Mouse (Mus musculus) embryonic facial prominence, embryonic 15.5 days (tissue): Measurements from ENCODE around the gene Hpn. TPM values are rescaled to one million over a fixed set of nuclear protein-coding genes. Genes with fewer than 3 reads are reported as not detected.

Experiments used
- ATAC-seq: fragments of 200-750 bp; cut with Nextera tagmentation; 2 replicates; pipeline ENCODE4 v1.8.0; 2017; ENCODE audit warnings: low read depth, moderate TSS enrichment; ENCODE audit not compliant: insufficient number of reproducible peaks, low FRiP score, low TSS enrichment
- H3K27ac ChIP-seq: fragments of 300-500 bp; sonication (generic); replicated peaks from 2 replicates; pipeline ENCODE4 v1.5.1; 2015; ENCODE audit warnings: mild to moderate bottlenecking, inconsistent platforms
- H3K27me3 ChIP-seq: fragments of 300-500 bp; sonication (generic); 2 replicates; pipeline ENCODE4 v1.6.1; 2015; ENCODE audit warnings: inconsistent platforms
- H3K36me3 ChIP-seq: fragments of 300-500 bp; sonication (generic); 2 replicates; pipeline ENCODE4 v1.6.1; 2015; ENCODE audit warnings: mild to moderate bottlenecking, inconsistent platforms
- H3K4me1 ChIP-seq: fragments of 300-500 bp; sonication (generic); 2 replicates; pipeline ENCODE4 v1.6.1; 2015; ENCODE audit warnings: inconsistent platforms
- H3K4me2 ChIP-seq: fragments of 300-500 bp; sonication (generic); replicated peaks from 2 replicates; pipeline ENCODE4 v1.6.1; 2015; ENCODE audit warnings: mild to moderate bottlenecking, inconsistent platforms
- H3K4me3 ChIP-seq: fragments of 300-500 bp; sonication (generic); replicated peaks from 2 replicates; pipeline ENCODE4 v1.5.1; 2015; ENCODE audit warnings: mild to moderate bottlenecking, inconsistent platforms
- H3K9ac ChIP-seq: fragments of 300-500 bp; sonication (generic); 2 replicates; pipeline ENCODE4 v1.6.1; 2015; ENCODE audit warnings: inconsistent platforms
- H3K9me3 ChIP-seq: fragments of 300-500 bp; sonication (generic); replicated peaks from 2 replicates; pipeline ENCODE4 v1.6.1; 2016; ENCODE audit warnings: inconsistent platforms
- WGBS: fragments of 180-500 bp; shearing (Covaris S2); methylation state at CpG from one replicate; pipeline ENCODE4 v1.1.7; 2015; 5-methylcytosine and 5-hydroxymethylcytosine counted together
- polyA plus RNA-seq: library from polyadenylated mRNA; unstranded; fragments of >200 nt; fragmentation: Nextera tagmentation; extraction: Ambion mirVana; gene quantifications from 2 replicates; pipeline ENCODE4 v1.2.1, GENCODE M21; 2015

The Hpn gene
- polyA plus RNA-seq, 1 experiment from 2014 or later, result 5.4 TPM

DNA sequence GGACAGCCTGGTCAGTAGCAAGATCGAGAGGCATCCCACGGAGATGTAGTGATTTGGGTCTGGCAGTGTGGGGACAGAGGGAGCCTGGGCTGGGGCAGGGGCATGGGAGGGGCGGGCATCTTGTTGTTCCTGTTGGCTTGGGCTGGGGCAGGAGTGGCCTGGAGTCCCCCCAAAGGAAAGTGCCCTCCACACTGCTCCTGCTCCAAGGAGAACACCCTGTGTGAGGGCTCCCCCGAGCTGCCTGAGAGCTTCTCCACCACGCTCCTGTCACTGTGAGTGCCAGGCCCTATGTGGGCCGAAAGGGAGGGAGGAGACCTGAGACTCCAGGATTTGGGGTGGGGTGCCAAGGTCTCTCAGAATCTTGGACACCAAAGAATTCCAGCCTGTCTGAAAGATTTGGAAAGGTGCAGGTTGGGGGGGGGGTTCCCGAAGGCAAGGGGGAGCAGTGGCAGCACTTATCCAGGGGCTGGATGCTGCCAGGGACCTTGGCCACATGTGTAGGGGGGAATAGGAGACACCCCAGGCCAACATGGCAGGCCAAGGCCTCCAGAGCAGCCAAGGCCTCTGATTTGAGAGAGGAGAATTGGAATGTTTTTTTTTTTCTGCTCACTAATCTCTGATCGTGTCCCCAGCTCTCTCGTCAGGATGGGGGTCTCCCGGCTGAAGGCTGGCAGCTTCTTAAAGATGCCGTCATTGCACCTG lies 55.0 kb downstream of the Hpn start:
- no peak for ATAC-seq
- no peaks in the 10 kb centered on the region for H3K27me3 ChIP-seq
- peaks cover 12% of the 10 kb centered on the region for H3K4me1 ChIP-seq
- H3K9me3 ChIP-seq, result no peaks in the 10 kb centered on the region
- no peak overlapping the region for H3K4me3 ChIP-seq
- 58% methylated on average over 11 of the region's 11 CpGs for WGBS
- no peak overlapping the region for H3K27ac ChIP-seq
- H3K4me2 ChIP-seq, result no peak overlapping the region
- H3K36me3 ChIP-seq, result no peaks in the 10 kb centered on the region
- no peak overlapping the region for H3K9ac ChIP-seq

DNA sequence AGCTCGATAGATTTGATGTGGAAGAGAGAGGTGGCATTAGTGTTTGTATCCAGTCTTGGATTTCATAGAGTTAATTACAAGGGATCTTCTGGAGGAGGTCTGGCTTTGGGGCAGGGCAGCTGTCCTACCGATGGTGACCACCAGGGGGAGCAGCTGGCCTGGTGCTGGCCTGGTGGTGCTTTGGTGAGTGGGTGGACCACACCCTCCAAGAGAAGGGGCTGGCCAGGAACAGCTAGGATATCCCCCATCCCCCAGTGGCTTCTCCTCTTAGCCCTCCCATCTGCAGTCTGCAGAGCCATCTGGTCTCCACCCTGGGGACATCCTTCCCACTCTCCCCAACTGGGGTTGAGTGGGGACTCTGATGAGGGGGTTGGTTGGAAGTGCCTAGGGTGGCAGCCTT lies 56.0 kb downstream of the Hpn start, which contains the start of gene Lgi4:
Gene Lgi4, plus strand, starts transcription at position 235 of the 400 bp plus-strand sequence.
- Histone ChIP-seq H3K4me1 (peaks cover 20% of the 10 kb centered on the region), H3K9me3 (no peaks in the 10 kb centered on the region), H3K4me2 (no peak within 1 kb of the TSS), H3K27me3 (peaks cover under 1% of the 10 kb centered on the region; the same call in 1 of the 2 replicates), H3K9ac (no peak within 1 kb of the TSS), H3K4me3 (no peak within 1 kb of the TSS), H3K27ac (no peak within 1 kb of the TSS), H3K36me3 (no peaks in the 10 kb centered on the region)
- 2% methylated on average over 2 of the region's 2 CpGs for WGBS
- peak; percentile 59; the same call in 1 of the 2 replicates for ATAC-seq

DNA sequence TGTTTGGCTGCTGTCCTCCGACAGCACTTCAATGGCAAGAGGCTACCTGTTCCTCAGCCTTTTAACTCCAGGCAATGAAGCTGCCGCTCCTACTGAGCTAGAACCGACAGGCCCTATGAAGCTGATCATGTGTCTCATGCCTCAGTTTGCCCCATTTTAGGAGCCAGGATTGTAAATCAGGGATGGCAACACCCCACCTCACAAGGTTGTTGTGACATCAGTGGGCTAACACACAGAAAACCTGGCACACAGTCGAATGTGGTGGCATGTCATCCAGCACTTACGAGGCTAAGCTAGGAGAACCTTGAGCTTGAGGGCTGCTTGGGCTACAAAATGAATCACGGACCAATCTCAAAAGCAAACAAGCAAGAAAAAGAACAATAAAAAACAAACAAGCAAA lies 56.9 kb downstream of the Hpn start:
- Histone ChIP-seq H3K27ac (no peak overlapping the region), H3K36me3 (no peaks in the 10 kb centered on the region), H3K4me2 (no peak overlapping the region), H3K27me3 (peaks cover 9% of the 10 kb centered on the region; the same call in 1 of the 2 replicates), H3K4me3 (no peak overlapping the region), H3K4me1 (peaks cover 23% of the 10 kb centered on the region), H3K9ac (no peak overlapping the region), H3K9me3 (no peaks in the 10 kb centered on the region)
- WGBS, result 79% methylated on average over 6 of the region's 6 CpGs
- ATAC-seq, result no peak

DNA sequence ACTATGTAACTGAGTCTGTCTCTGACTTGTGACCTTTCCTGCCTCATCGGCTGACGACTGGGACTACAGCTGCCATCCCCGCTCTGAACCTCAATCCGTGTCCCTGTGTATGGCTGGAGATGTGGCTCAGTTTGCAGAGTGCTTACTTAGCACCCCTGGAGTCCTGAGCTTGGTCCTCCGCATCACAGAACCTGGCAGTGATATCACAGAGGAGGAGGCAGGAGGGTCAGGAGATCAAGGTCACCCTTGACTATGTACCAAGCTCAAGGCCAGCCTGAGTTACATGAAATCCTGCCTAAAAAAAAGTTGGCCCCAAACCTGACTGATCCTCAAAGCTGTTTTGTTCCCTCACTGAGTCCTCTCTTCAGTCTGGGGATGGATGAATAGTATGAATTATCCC lies 57.4 kb downstream of the Hpn start:
- no peaks in the 10 kb centered on the region for H3K9me3 ChIP-seq
- no peak for ATAC-seq

DNA sequence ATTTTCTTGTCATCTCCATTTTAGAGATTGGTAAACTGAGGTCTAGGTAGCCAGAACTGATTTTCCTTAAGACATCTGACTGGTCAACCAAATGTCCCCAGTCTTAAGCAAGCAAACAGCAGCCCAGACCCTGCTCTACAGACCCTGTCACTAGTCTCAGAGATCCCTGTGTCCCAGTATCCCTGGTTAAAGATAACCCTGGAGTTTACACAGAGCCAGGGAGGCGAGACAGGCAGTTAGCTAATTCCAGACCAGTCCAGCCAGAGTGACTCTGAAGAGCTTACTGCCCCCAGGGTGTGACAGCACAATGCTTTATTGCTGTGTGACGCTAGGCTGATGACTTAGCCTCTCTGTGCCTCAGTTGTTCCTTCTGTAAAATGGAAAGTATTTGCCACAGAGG lies 58.0 kb downstream of the Hpn start, which contains the start of gene Fxyd1:
Gene Fxyd1, minus strand, starts transcription at position 129 of the 400 bp plus-strand sequence.
- Histone ChIP-seq H3K27ac (peak within 1 kb of the TSS; percentile 58), H3K4me3 (no peak within 1 kb of the TSS), H3K27me3 (peaks cover 21% of the 10 kb centered on the region), H3K9ac (no peak within 1 kb of the TSS), H3K36me3 (no peaks in the 10 kb centered on the region), H3K4me1 (peaks cover 35% of the 10 kb centered on the region), H3K9me3 (no peaks in the 10 kb centered on the region), H3K4me2 (no peak within 1 kb of the TSS)
- WGBS, result 79% methylated on average over 2 of the region's 2 CpGs
- ATAC-seq, result no peak

More for the DNA sequence above, 57.4 kb downstream of the Hpn start:
- Histone ChIP-seq H3K9ac (no peak overlapping the region), H3K4me1 (peaks cover 28% of the 10 kb centered on the region), H3K27ac (no peak overlapping the region), H3K4me3 (no peak overlapping the region), H3K36me3 (no peaks in the 10 kb centered on the region), H3K4me2 (no peak overlapping the region), H3K27me3 (peaks cover 14% of the 10 kb centered on the region)
- 67% methylated on average over 5 of the region's 5 CpGs for WGBS

DNA sequence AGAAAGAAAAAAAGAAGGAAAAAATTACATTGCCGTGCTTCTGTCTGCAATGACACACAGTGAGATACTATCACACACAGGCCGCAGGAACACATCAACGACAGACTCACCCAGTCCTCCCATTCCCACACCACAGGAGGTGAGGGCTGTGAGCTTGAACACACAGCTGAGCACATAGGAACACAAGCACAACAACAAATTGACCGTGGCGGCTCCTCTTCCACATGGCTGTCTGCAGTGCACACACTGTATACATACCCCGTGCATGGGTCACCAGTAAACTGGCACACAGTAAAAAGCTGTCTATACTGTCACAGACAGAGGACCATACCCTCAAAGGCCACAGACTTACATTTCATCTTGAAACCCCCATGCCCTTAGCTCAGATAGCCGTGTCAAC lies 58.6 kb downstream of the Hpn start:
- ATAC-seq, result no peak
- H3K9ac ChIP-seq, result no peak overlapping the region
- no peak overlapping the region for H3K4me2 ChIP-seq
- H3K36me3 ChIP-seq, result no peaks in the 10 kb centered on the region
- H3K4me3 ChIP-seq, result no peak overlapping the region
- 73% methylated on average over 7 of the region's 7 CpGs for WGBS
- peaks cover 27% of the 10 kb centered on the region for H3K27me3 ChIP-seq
- H3K4me1 ChIP-seq, result peaks cover 41% of the 10 kb centered on the region
- no peak overlapping the region for H3K27ac ChIP-seq
- H3K9me3 ChIP-seq, result no peaks in the 10 kb centered on the region

DNA sequence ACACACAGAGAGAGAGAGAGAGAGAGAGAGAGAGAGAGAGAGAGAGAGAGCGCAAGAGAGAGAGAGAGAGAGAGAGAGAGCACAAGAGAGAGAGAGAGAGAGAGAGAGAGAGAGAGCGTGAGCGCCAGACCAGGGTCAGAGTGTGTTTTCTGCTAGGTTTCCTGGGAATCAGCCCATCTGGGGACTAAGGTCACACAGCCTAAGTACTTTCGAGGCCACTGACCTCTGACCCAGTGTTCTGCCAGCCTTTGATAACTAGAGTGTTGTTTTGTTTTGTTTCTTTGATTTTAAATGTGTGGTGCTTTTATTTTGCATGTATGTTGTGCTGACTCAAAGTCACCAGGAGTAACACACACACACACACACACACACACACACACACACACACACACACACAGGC lies 59.2 kb downstream of the Hpn start:
- Histone ChIP-seq H3K36me3 (no peaks in the 10 kb centered on the region), H3K27ac (peak overlapping the region; percentile 58), H3K4me2 (0 out of 2 replicates have a peak overlapping the region, but pooled peaks have one; percentile 45), H3K27me3 (peaks cover 32% of the 10 kb centered on the region), H3K4me3 (no peak overlapping the region; the same call in 1 of the 2 replicates), H3K4me1 (peaks cover 47% of the 10 kb centered on the region), H3K9me3 (no peaks in the 10 kb centered on the region), H3K9ac (no peak overlapping the region)
- ATAC-seq, result no peak
- 39% methylated on average over 3 of the region's 4 CpGs for WGBS

DNA sequence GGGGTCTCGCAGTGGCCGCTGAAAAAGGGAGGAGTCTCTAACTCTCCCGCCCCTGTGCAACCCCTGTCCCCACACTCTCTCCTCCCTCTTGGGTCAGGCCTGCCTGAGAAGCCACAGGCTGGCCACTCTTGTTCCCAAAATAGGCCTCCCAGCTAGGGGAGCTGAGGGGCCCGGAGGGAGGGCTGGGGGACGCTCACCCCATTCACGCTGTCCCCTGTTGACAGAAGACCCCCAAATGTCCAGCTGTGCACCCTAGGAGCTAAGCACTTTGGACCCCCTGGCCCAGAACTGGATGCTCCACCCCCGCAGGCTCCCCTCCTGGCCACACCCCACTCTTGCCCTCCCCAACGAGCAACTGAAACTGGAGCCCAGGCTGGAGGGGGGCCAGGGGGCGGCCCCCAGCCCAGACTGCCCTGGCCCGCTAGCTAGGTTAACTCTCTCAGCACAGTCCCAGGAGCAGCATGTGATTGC lies 59.7 kb downstream of the Hpn start:
- H3K9ac ChIP-seq, result no peak overlapping the region
- H3K36me3 ChIP-seq, result no peaks in the 10 kb centered on the region
- peak; percentile 88 for ATAC-seq
- 6% methylated on average over 10 of the region's 10 CpGs for WGBS
- H3K9me3 ChIP-seq, result no peaks in the 10 kb centered on the region
- H3K4me1 ChIP-seq, result peaks cover 51% of the 10 kb centered on the region
- peak overlapping the region; percentile 33 for H3K4me3 ChIP-seq
- peak overlapping the region; percentile 52 for H3K27ac ChIP-seq
- peak overlapping the region; percentile 45 for H3K4me2 ChIP-seq
- peaks cover 37% of the 10 kb centered on the region for H3K27me3 ChIP-seq

DNA sequence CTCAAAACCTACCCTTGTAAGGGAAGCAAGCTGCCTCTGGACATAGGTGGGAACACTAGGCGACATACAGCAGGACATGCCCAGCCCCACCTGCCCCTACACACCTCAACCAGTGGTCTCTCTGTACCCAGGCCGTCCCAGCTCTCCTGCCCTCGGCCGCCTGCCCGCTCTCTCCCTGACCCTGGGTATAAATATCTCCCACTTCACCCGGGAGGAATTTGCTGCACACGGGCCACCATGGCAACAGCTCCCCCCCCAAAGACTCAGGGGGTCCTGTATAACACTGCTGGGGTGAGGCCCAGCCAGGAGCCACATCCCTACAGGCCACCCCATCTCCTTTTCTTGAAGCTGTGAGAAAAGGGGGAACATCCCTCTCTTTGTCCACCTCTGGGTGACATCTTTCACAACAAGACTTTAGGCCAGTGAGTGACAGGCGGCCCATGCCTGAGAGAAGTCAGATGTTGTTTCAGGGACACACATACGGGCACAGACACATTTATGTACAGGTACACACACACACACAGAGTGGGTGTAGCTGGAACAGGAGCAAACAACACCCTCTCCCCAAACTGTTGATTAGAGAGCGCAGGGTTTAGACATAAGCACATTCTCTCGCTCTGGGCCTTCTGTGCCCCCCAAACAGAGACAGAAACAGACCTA lies 60.3 kb downstream of the Hpn start:
- ATAC-seq, result no peak
- peaks cover 57% of the 10 kb centered on the region for H3K4me1 ChIP-seq
- H3K9ac ChIP-seq, result no peak overlapping the region
- peaks cover 43% of the 10 kb centered on the region for H3K27me3 ChIP-seq
- H3K9me3 ChIP-seq, result no peaks in the 10 kb centered on the region
- H3K4me3 ChIP-seq, result peak overlapping the region; percentile 33
- 44% methylated on average over 11 of the region's 11 CpGs for WGBS
- peak overlapping the region; percentile 45 for H3K4me2 ChIP-seq
- H3K36me3 ChIP-seq, result no peaks in the 10 kb centered on the region
- peak overlapping the region; percentile 52 for H3K27ac ChIP-seq

DNA sequence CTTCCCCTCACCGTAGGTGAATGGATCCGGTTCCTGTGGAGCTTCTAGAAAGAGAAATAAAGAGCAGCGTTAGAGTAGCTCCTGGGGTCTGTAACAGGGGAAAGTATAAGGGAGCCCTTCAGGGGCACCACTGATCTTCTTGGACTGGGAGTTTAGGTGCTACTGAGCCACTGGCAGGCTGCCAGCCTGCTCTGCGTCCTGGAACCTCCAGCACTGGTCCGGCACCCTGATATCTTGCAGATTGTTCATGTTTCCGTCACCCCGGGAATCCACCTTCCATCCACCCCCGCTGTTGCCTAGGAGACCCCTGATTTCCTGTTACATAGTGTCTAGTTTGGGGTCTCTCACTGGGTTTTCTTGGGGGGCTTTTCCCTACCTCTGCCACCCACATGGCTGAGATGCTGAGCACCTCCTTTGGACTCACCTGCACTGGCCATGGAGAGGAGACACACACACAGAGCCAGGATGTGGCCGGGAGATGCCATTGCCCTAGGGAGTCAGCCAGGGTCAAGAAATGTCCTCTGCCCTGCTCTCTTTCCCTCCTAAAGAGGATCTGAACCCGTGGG lies 61.1 kb downstream of the Hpn start:
- H3K36me3 ChIP-seq, result no peaks in the 10 kb centered on the region
- 32% methylated on average over 10 of the region's 10 CpGs for WGBS
- peaks cover 50% of the 10 kb centered on the region for H3K27me3 ChIP-seq
- H3K9ac ChIP-seq, result no peak overlapping the region
- 0 out of 2 replicates have a peak overlapping the region, but pooled peaks have one; percentile 12 for H3K27ac ChIP-seq
- H3K4me3 ChIP-seq, result no peak overlapping the region
- peak overlapping the region; percentile 45 for H3K4me2 ChIP-seq
- no peaks in the 10 kb centered on the region for H3K9me3 ChIP-seq
- no peak for ATAC-seq
- H3K4me1 ChIP-seq, result peaks cover 58% of the 10 kb centered on the region
